Mouse (Mus musculus): Measurements from ENCODE around the gene Hmga2. TPM values are rescaled to one million over a fixed set of nuclear protein-coding genes. Genes with fewer than 3 reads are reported as not detected.

Hmga2 gene
- total and polyA plus RNA-seq, 3 experiments, result 0.15 TPM; not detected in 2

- no peaks in the 10 kb centered on the region for H3K4me1 ChIP-seq (ENCODE audit: control insufficient read depth in 1 of 2, insufficient read depth in 2 of 2, low read length in 2 of 2)
Measured at GRCm38 (mm10) chr10:120478164-120478563, 1.9 kb upstream of the Hmga2 start.

GRCm38 (mm10) chr10:120477501-120477900 is 1.2 kb upstream of the Hmga2 start:
- TF ChIP-seq ZMIZ1 (IDR thresholded peaks at IDR 0.05; ENCODE audit: low read depth, low read length) (no peak), CHD2 (IDR thresholded peaks at IDR 0.05; ENCODE audit: low read length) (no peak), USF2 (IDR thresholded peaks at IDR 0.05; ENCODE audit: borderline replicate concordance in 1 of 2, insufficient read depth in 1 of 2, low read depth in 1 of 2, low read length in 2 of 2) (no peak), MXI1 (IDR thresholded peaks at IDR 0.05; ENCODE audit: low read depth, low read length) (no peak), MYC (IDR thresholded peaks at IDR 0.05; ENCODE audit: low read depth, low read length) (no peak), CTCF (IDR thresholded peaks at IDR 0.05 in 2 of 3, conservative IDR thresholded peaks at IDR 0.05 in 1 of 3; ENCODE audit: control insufficient read depth in 1 of 3, insufficient read depth in 1 of 3, low read depth in 2 of 3, low read length in 3 of 3, poor library complexity in 1 of 3, severe bottlenecking in 1 of 3) (no peak)
- no peaks in the 10 kb centered on the region for H3K27me3 ChIP-seq (ENCODE audit: control insufficient read depth in 1 of 2, insufficient read depth in 2 of 2, low read length in 2 of 2)
- H3K9ac ChIP-seq (ENCODE audit: control insufficient read depth, low read depth, low read length, poor library complexity, severe bottlenecking), result no peak overlapping the region
- no peaks in the 10 kb centered on the region for H3K4me1 ChIP-seq (ENCODE audit: control insufficient read depth in 1 of 2, insufficient read depth in 2 of 2, low read length in 2 of 2)
- H3K9me3 ChIP-seq (replicated peaks; ENCODE audit: insufficient read depth, low read length), result no peaks in the 10 kb centered on the region
- H3K79me2 ChIP-seq (ENCODE audit: control insufficient read depth, insufficient read depth, low read length, poor library complexity), result no peaks in the 10 kb centered on the region
- H3K4me3 ChIP-seq (ENCODE audit: control insufficient read depth in 1 of 2, insufficient read depth in 1 of 2, low read depth in 2 of 2, low read length in 2 of 2), result no peak overlapping the region
- H3K27ac ChIP-seq (ENCODE audit: control insufficient read depth, low read depth, low read length), result no peak overlapping the region
- H3K36me3 ChIP-seq (ENCODE audit: control insufficient read depth in 1 of 2, insufficient read depth in 2 of 2, low read length in 2 of 2), result no peaks in the 10 kb centered on the region
- DNase-seq (ENCODE audit: low read depth, low spot score), result no peak

More at GRCm38 (mm10) chr10:120478164-120478563, 1.9 kb upstream of the Hmga2 start:
- DNase-seq (ENCODE audit: low read depth, low spot score), result no peak
- TF ChIP-seq MYB (IDR thresholded peaks at IDR 0.05; ENCODE audit: low read depth, low read length) (no peak), UBTF (IDR thresholded peaks at IDR 0.05; ENCODE audit: borderline replicate concordance, insufficient read depth, low read depth, low read length) (no peak), MEF2A (IDR thresholded peaks at IDR 0.05; ENCODE audit: extremely low read depth, insufficient replicate concordance, low read depth, low read length, poor library complexity, severe bottlenecking) (no peak), ZC3H11A (IDR thresholded peaks at IDR 0.05; ENCODE audit: low read depth, low read length) (no peak), E2F4 (IDR thresholded peaks at IDR 0.05; ENCODE audit: borderline replicate concordance, low read depth, low read length) (no peak), KAT2A (conservative IDR thresholded peaks at IDR 0.05; ENCODE audit: low read depth, low read length) (no peak), ZKSCAN1 (IDR thresholded peaks at IDR 0.05; ENCODE audit: low read depth, low read length) (no peak), GATA1 (IDR thresholded peaks at IDR 0.05; ENCODE audit: low read depth, low read length) (no peak)
- Histone ChIP-seq H3K79me2 (ENCODE audit: control insufficient read depth, insufficient read depth, low read length, poor library complexity) (no peaks in the 10 kb centered on the region), H3K36me3 (ENCODE audit: control insufficient read depth in 1 of 2, insufficient read depth in 2 of 2, low read length in 2 of 2) (no peaks in the 10 kb centered on the region), H3K9me3 (replicated peaks; ENCODE audit: insufficient read depth, low read length) (no peaks in the 10 kb centered on the region), H3K27me3 (ENCODE audit: control insufficient read depth in 1 of 2, insufficient read depth in 2 of 2, low read length in 2 of 2) (no peaks in the 10 kb centered on the region), H3K9ac (ENCODE audit: control insufficient read depth, low read depth, low read length, poor library complexity, severe bottlenecking) (no peak overlapping the region), H3K4me3 (ENCODE audit: control insufficient read depth in 1 of 2, insufficient read depth in 1 of 2, low read depth in 2 of 2, low read length in 2 of 2) (no peak overlapping the region), H3K27ac (ENCODE audit: control insufficient read depth, low read depth, low read length) (no peak overlapping the region)
